Mouse (Mus musculus) heart, adult 2 months (tissue): ENCODE measurements around the gene Slc10a7. TPM values are rescaled to one million over a fixed set of nuclear protein-coding genes. Genes with fewer than 3 reads are reported as not detected.

ENCODE experiments used
- DNase-seq, 2 experiments: peaks; one replicate each; pipeline ENCODE4 v3.0.0; 2021
- H3K27ac ChIP-seq: fragments of 200-600 bp; 2 replicates; pipeline ENCODE4 v1.8.1; 2022
- H3K27me3 ChIP-seq: fragments of 200-500 bp; 2 replicates; pipeline ENCODE4 v1.6.1; 2012; ENCODE audit warnings: mild to moderate bottlenecking, low read length, inconsistent platforms, mixed read lengths; ENCODE audit not compliant: control insufficient read depth, insufficient read depth
- H3K36me3 ChIP-seq: fragments of 200-500 bp; 2 replicates; pipeline ENCODE4 v1.6.1; 2012; ENCODE audit warnings: low read length, inconsistent platforms; ENCODE audit not compliant: control insufficient read depth, insufficient read depth
- H3K4me1 ChIP-seq: fragments of 200-500 bp; 2 replicates; pipeline ENCODE4 v1.6.1; 2011; ENCODE audit warnings: low read length; ENCODE audit not compliant: control insufficient read depth, insufficient read depth
- H3K4me3 ChIP-seq: fragments of 200-600 bp; 2 replicates; pipeline ENCODE4 v1.8.1; 2022
- H3K79me2 ChIP-seq: fragments of 200-500 bp; replicated peaks from 2 replicates; pipeline ENCODE4 v1.6.1; 2012; ENCODE audit warnings: mild to moderate bottlenecking, inconsistent platforms, low read length, moderate library complexity, mixed read lengths; ENCODE audit not compliant: control insufficient read depth, insufficient read depth
- H3K9ac ChIP-seq: fragments of 200-500 bp; 2 replicates; pipeline ENCODE4 v1.6.1; 2012; ENCODE audit warnings: low read depth, mild to moderate bottlenecking, control low read depth, inconsistent platforms, low read length, mixed read lengths
- CTCF ChIP-seq: fragments of 200-600 bp; IDR thresholded peaks from 2 replicates; pipeline ENCODE4 v1.8.1; 2022; ENCODE audit warnings: antibody characterized with exemption, mild to moderate bottlenecking, moderate library complexity
- EP300 ChIP-seq: fragments of 200-500 bp; IDR thresholded peaks from 2 replicates; pipeline ENCODE4 v1.6.1; 2011; ENCODE audit warnings: low read depth, low read length, control low read depth; ENCODE audit not compliant: insufficient read depth
- POLR2A ChIP-seq: fragments of 200-500 bp; IDR thresholded peaks from 2 replicates; pipeline ENCODE4 v1.6.1; 2011; ENCODE audit warnings: mild to moderate bottlenecking, low read depth, low read length, control low read depth; ENCODE audit not compliant: insufficient read depth
- WGBS: fragments of 180-500 bp; shearing (Covaris S2); methylation state at CpG from one replicate; pipeline ENCODE4 v1.1.7; 2018; 5-methylcytosine and 5-hydroxymethylcytosine counted together
- intact Hi-C: fragments of 180-260 bp; cut with DNase I; formaldehyde crosslinking; loops from one replicate; pipeline ENCODE4 v1.15.1; 2025
- polyA plus RNA-seq: library from polyadenylated mRNA; depleted of rRNA; stranded (reverse); fragments of >200 nt; gene quantifications from 2 replicates; pipeline ENCODE4 v1.2.3, GENCODE M21; 2012
- total RNA-seq, 2 experiments: library from RNA; stranded (reverse); gene quantifications; 2 replicates each; pipeline ENCODE4 v1.2.3; 2021

Gene Slc10a7
- total and polyA plus RNA-seq, 3 experiments = 4.1 to 5.4 (median 4.3) TPM

GRCm38 (mm10) chr8:78611019-78611418, 101.9 kb downstream of the Slc10a7 start:
- Histone ChIP-seq H3K27me3 (no peaks in the 10 kb centered on the region), H3K4me3 (no peak overlapping the region), H3K36me3 (no peaks in the 10 kb centered on the region), H3K79me2 (no peaks in the 10 kb centered on the region), H3K9ac (no peak overlapping the region), H3K4me1 (no peaks in the 10 kb centered on the region), H3K27ac (no peak overlapping the region)
- intact Hi-C loops = no loop called here
- TF ChIP-seq CTCF = no peak
- TF ChIP-seq POLR2A = no peak
- TF ChIP-seq EP300 = no peak
- WGBS = 90% methylated on average over 6 of the region's 6 CpGs
- DNase-seq = no peak

- 0 out of 2 replicates have a peak, but pooled peaks have one; percentile 27 for TF ChIP-seq EP300
- no peak for TF ChIP-seq POLR2A
- TF ChIP-seq CTCF = no peak
- intact Hi-C loops = no loop called here
- peaks cover 2% of the 10 kb centered on the region for H3K36me3 ChIP-seq
- no peak overlapping the region for H3K4me3 ChIP-seq
- peak in 1 of 2 experiments; percentile 36 for DNase-seq
- 48% methylated on average over 4 of the region's 4 CpGs for WGBS
- H3K4me1 ChIP-seq = peaks cover 6% of the 10 kb centered on the region
- H3K27ac ChIP-seq = peak overlapping the region; percentile 51
- no peaks in the 10 kb centered on the region for H3K27me3 ChIP-seq
- no peak overlapping the region for H3K9ac ChIP-seq
- no peaks in the 10 kb centered on the region for H3K79me2 ChIP-seq
Observed at GRCm38 (mm10) chr8:78622362-78622761, 113.2 kb downstream of the Slc10a7 start.

- H3K36me3 ChIP-seq = peaks cover 2% of the 10 kb centered on the region
- intact Hi-C loops = loop anchor here (2.0 kb wide), 1 partner anchor 39 kb away; no protein-coding TSS in a partner anchor
- H3K9ac ChIP-seq = no peak overlapping the region
- DNase-seq = peak in 1 of 2 experiments; percentile 23
- peaks cover 6% of the 10 kb centered on the region for H3K4me1 ChIP-seq
- 58% methylated on average over 5 of the region's 5 CpGs for WGBS
- peak overlapping the region; percentile 28; the same call in 1 of the 2 replicates for H3K27ac ChIP-seq
- no peak for TF ChIP-seq EP300
- no peak for TF ChIP-seq POLR2A
- no peak for TF ChIP-seq CTCF
- no peaks in the 10 kb centered on the region for H3K79me2 ChIP-seq
- no peaks in the 10 kb centered on the region for H3K27me3 ChIP-seq
- H3K4me3 ChIP-seq = no peak overlapping the region
Observed at GRCm38 (mm10) chr8:78623972-78624371, 114.8 kb downstream of the Slc10a7 start.

GRCm38 (mm10) chr8:78624738-78625442, 115.7 kb downstream of the Slc10a7 start:
- Histone ChIP-seq H3K9ac (no peak overlapping the region), H3K36me3 (peaks cover 2% of the 10 kb centered on the region), H3K27ac (no peak overlapping the region; the same call in 1 of the 2 replicates), H3K79me2 (no peaks in the 10 kb centered on the region), H3K4me1 (peaks cover 6% of the 10 kb centered on the region), H3K27me3 (no peaks in the 10 kb centered on the region), H3K4me3 (no peak overlapping the region)
- 58% methylated on average over 12 of the region's 12 CpGs for WGBS
- intact Hi-C loops = loop anchor here (2.0 to 5.0 kb wide), 2 partner anchors 40 to 113 kb away; no protein-coding TSS in a partner anchor
- no peak for TF ChIP-seq POLR2A
- no peak for TF ChIP-seq CTCF
- TF ChIP-seq EP300 = no peak
- DNase-seq = no peak

- no peak for TF ChIP-seq EP300
- no peak for TF ChIP-seq CTCF
- Histone ChIP-seq H3K4me1 (peaks cover 13% of the 10 kb centered on the region), H3K27me3 (no peaks in the 10 kb centered on the region), H3K36me3 (peaks cover 2% of the 10 kb centered on the region), H3K9ac (no peak overlapping the region), H3K27ac (peak overlapping the region; percentile 27; the same call in 1 of the 2 replicates), H3K4me3 (no peak overlapping the region), H3K79me2 (no peaks in the 10 kb centered on the region)
- 39% methylated on average over 5 of the region's 5 CpGs for WGBS
- intact Hi-C loops = loop anchor here (5.0 kb wide), 1 partner anchor 114 kb away; no protein-coding TSS in a partner anchor
- DNase-seq = no peak
Observed at GRCm38 (mm10) chr8:78626632-78627031, 117.5 kb downstream of the Slc10a7 start.

- no peak for TF ChIP-seq CTCF
- no peak for TF ChIP-seq EP300
- no peak for TF ChIP-seq POLR2A
- H3K27ac ChIP-seq = no peak overlapping the region
- no peaks in the 10 kb centered on the region for H3K79me2 ChIP-seq
- H3K4me1 ChIP-seq = peaks cover 13% of the 10 kb centered on the region
- no peak overlapping the region for H3K4me3 ChIP-seq
- WGBS = 79% methylated on average over 9 of the region's 9 CpGs
- H3K27me3 ChIP-seq = no peaks in the 10 kb centered on the region
- H3K36me3 ChIP-seq = no peaks in the 10 kb centered on the region; the same call in none of the 2 replicates
- intact Hi-C loops = loop anchor here (5.0 kb wide), 1 partner anchor 115 kb away; no protein-coding TSS in a partner anchor
- H3K9ac ChIP-seq = no peak overlapping the region
- DNase-seq = no peak
Observed at GRCm38 (mm10) chr8:78627793-78628192, 118.6 kb downstream of the Slc10a7 start.
